Mouse (Mus musculus): ENCODE data around the gene Wdr35. TPM values are rescaled to one million over a fixed set of nuclear protein-coding genes. Genes with fewer than 3 reads are reported as not detected.
A peak's percentile ranks its signal among the peaks of the same experiment; 100 is the strongest.
"Not testable (repeated sequence)": the region's sequence is repeated elsewhere in the genome, so short reads cannot be mapped to it uniquely, and the experiment has no call there.

Gene Wdr35
- polyA plus RNA-seq, 1 experiment from 2014 or later: 1.6 TPM

GRCm38 (mm10) chr12:9010311-9010710 lies 36.6 kb downstream of the Wdr35 start:
- ATAC-seq (ENCODE audit: low read depth) (no peak), DNase-seq (no peak)
- WGBS (ENCODE audit: insufficient replicate concordance): 56% methylated on average over 4 of the region's 4 CpGs

DNA sequence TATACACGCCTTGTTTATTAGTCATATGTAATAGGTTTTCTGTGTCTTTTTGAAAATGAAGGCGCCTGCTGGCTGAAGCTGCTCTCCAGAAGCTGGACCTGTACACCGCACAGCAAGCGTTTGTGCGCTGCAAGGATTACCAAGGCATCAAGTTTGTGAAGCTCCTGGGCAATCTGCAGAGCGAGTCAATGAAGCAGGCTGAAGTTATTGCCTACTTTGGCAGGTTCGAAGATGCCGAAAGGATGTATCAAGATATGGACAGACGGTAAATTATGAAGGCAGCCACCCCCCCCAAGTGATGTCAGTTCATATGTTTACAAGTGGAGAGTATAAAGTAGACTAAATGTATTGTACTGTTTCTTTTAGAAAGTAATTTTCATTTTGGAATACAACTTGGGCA lies 42.7 kb downstream of the Wdr35 start:
- H3K4me2 ChIP-seq: no peak overlapping the region
- H3K27me3 ChIP-seq: no peaks in the 10 kb centered on the region
- H3K4me1 ChIP-seq (replicated peaks): no peaks in the 10 kb centered on the region
- DNase-seq: no peak
- no peaks in the 10 kb centered on the region for H3K9me3 ChIP-seq (replicated peaks)
- 76% methylated on average over 9 of the region's 9 CpGs for WGBS (ENCODE audit: insufficient replicate concordance)
- ATAC-seq (ENCODE audit: low read depth): no peak
- H3K36me3 ChIP-seq: no peaks in the 10 kb centered on the region
- no peak overlapping the region for H3K9ac ChIP-seq
- no peak overlapping the region for H3K27ac ChIP-seq
- no peak overlapping the region for H3K4me3 ChIP-seq (replicated peaks)

More at GRCm38 (mm10) chr12:9010311-9010710, 36.6 kb downstream of the Wdr35 start:
- Histone ChIP-seq H3K4me3 (replicated peaks) (no peak overlapping the region), H3K27me3 (no peaks in the 10 kb centered on the region), H3K27ac (no peak overlapping the region), H3K9me3 (replicated peaks) (no peaks in the 10 kb centered on the region), H3K36me3 (no peaks in the 10 kb centered on the region), H3K9ac (no peak overlapping the region), H3K4me2 (no peak overlapping the region), H3K4me1 (replicated peaks) (no peaks in the 10 kb centered on the region)

DNA sequence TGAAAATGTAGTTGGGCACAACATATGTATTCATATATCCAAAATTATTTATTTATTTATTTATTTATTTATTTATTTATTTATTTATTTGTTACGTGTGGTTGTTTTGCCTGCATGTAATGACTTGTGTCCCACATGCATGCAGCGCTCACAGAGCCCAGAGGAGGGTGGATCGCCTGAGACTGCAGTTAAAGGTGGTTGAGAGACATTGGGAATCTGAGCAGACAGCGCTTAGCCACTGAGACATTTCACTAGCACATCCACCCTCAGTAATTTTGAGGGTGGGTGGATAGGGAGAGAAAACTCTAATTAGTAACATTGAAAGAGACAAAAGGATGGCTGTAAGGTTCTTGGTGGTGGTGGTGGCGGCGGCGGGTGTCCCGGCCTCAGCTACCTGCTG lies 46.7 kb downstream of the Wdr35 start:
- no peak overlapping the region for H3K4me2 ChIP-seq
- H3K9ac ChIP-seq: no peak overlapping the region
- no peaks in the 10 kb centered on the region for H3K36me3 ChIP-seq
- no peaks in the 10 kb centered on the region for H3K27me3 ChIP-seq
- H3K27ac ChIP-seq: no peak overlapping the region
- WGBS (ENCODE audit: insufficient replicate concordance): 80% methylated on average over 8 of the region's 8 CpGs
- ATAC-seq (ENCODE audit: low read depth) (no peak), DNase-seq (no peak)
- H3K4me1 ChIP-seq (replicated peaks): no peaks in the 10 kb centered on the region
- H3K9me3 ChIP-seq (replicated peaks): no peaks in the 10 kb centered on the region
- no peak overlapping the region for H3K4me3 ChIP-seq (replicated peaks)

DNA sequence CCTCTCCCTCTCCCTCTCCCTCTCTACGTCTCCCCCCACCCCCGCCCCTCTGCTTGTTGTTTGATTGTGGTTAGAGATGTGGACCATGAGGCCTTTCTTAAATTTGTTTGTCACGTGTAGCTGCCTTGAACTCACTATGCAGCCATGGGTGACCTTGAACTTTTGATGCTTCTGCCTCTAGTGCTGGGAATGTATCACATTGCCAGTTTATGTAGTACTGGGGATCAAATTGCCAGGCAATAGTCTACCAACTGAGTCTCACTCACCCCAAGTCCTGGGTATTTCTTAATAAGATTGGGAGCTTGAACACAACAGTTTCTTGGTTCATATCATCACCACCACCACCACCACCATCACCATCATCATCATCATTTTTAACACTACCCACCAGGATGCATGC lies 47.3 kb downstream of the Wdr35 start:
- no peaks in the 10 kb centered on the region for H3K36me3 ChIP-seq
- no peak overlapping the region for H3K9ac ChIP-seq
- 44% methylated on average over 3 of the region's 3 CpGs for WGBS (ENCODE audit: insufficient replicate concordance)

DNA sequence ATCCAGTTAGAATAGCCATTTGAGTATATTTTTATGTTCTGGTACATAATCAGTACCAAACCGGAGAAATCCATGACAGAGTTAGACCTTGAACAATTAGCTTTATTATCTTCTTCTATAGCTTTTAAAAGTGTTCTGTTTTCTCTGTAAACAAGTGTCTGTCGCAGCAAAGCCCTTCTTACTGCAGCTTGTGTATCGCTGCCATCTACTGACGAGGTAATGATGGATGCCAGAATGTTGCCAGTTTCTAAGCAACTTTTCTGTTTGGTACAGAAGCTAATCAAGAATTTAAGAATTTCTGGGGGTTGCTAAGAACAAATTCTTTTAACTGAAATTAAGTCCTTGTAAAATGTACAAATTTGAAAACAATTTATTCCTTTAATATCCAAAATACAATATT lies 49.3 kb downstream of the Wdr35 start:
- H3K27me3 ChIP-seq: no peaks in the 10 kb centered on the region
- no peak overlapping the region for H3K4me2 ChIP-seq
- no peak overlapping the region for H3K27ac ChIP-seq
- no peaks in the 10 kb centered on the region for H3K9me3 ChIP-seq (replicated peaks)
- ATAC-seq (ENCODE audit: low read depth) (no peak), DNase-seq (no peak)
- no peaks in the 10 kb centered on the region for H3K4me1 ChIP-seq (replicated peaks)
- no peak overlapping the region for H3K4me3 ChIP-seq (replicated peaks)
- no peak overlapping the region for H3K9ac ChIP-seq
- no peaks in the 10 kb centered on the region for H3K36me3 ChIP-seq
- WGBS (ENCODE audit: insufficient replicate concordance): 49% methylated on average over 4 of the region's 4 CpGs

More for the DNA sequence above, 47.3 kb downstream of the Wdr35 start:
- H3K27ac ChIP-seq: no peak overlapping the region
- ATAC-seq (ENCODE audit: low read depth) (no peak), DNase-seq (no peak)
- H3K9me3 ChIP-seq (replicated peaks): no peaks in the 10 kb centered on the region
- no peaks in the 10 kb centered on the region for H3K4me1 ChIP-seq (replicated peaks)
- no peak overlapping the region for H3K4me2 ChIP-seq
- no peaks in the 10 kb centered on the region for H3K27me3 ChIP-seq
- no peak overlapping the region for H3K4me3 ChIP-seq (replicated peaks)

GRCm38 (mm10) chr12:9024071-9024470 lies 50.4 kb downstream of the Wdr35 start:
- no peak overlapping the region for H3K27ac ChIP-seq
- 76% methylated on average over 14 of the region's 14 CpGs for WGBS (ENCODE audit: insufficient replicate concordance)
- no peak overlapping the region for H3K4me2 ChIP-seq
- ATAC-seq (ENCODE audit: low read depth) (no peak), DNase-seq (no peak)
- H3K36me3 ChIP-seq: no peaks in the 10 kb centered on the region
- H3K4me1 ChIP-seq (replicated peaks): no peaks in the 10 kb centered on the region
- no peaks in the 10 kb centered on the region for H3K9me3 ChIP-seq (replicated peaks)
- H3K4me3 ChIP-seq (replicated peaks): no peak overlapping the region
- no peaks in the 10 kb centered on the region for H3K27me3 ChIP-seq
- H3K9ac ChIP-seq: no peak overlapping the region

- Histone ChIP-seq H3K27me3 (no peaks in the 10 kb centered on the region), H3K9ac (no peak overlapping the region), H3K36me3 (no peaks in the 10 kb centered on the region), H3K9me3 (replicated peaks) (no peaks in the 10 kb centered on the region), H3K4me1 (replicated peaks) (no peaks in the 10 kb centered on the region), H3K4me3 (replicated peaks) (no peak overlapping the region), H3K4me2 (no peak overlapping the region), H3K27ac (no peak overlapping the region)
- ATAC-seq (ENCODE audit: low read depth) (no peak), DNase-seq (no peak)
- WGBS (ENCODE audit: insufficient replicate concordance): 69% methylated on average over 13 of the region's 13 CpGs
Measured at GRCm38 (mm10) chr12:9024736-9025135, 51.0 kb downstream of the Wdr35 start.

GRCm38 (mm10) chr12:9026843-9027242 lies 53.2 kb downstream of the Wdr35 start:
- Histone ChIP-seq H3K27ac (no peak overlapping the region), H3K9ac (no peak overlapping the region), H3K4me3 (replicated peaks) (no peak overlapping the region), H3K36me3 (no peaks in the 10 kb centered on the region), H3K9me3 (replicated peaks) (no peaks in the 10 kb centered on the region), H3K4me2 (no peak overlapping the region), H3K4me1 (replicated peaks) (peaks cover 11% of the 10 kb centered on the region; the same call in 1 of the 2 replicates), H3K27me3 (no peaks in the 10 kb centered on the region)
- DNase-seq (no peak), ATAC-seq (ENCODE audit: low read depth) (no peak)

- not testable (repeated sequence) for H3K4me3 ChIP-seq (replicated peaks); DNase-seq; H3K4me2 ChIP-seq; H3K9ac ChIP-seq; H3K27ac ChIP-seq; H3K36me3 ChIP-seq; H3K9me3 ChIP-seq (replicated peaks); H3K27me3 ChIP-seq; ATAC-seq (ENCODE audit: low read depth)
- 73% methylated on average over 7 of the region's 7 CpGs for WGBS (ENCODE audit: insufficient replicate concordance)
- peaks cover 11% of the 10 kb centered on the region; the same call in 1 of the 2 replicates for H3K4me1 ChIP-seq (replicated peaks)
Measured at GRCm38 (mm10) chr12:9028816-9029215, 55.1 kb downstream of the Wdr35 start.

GRCm38 (mm10) chr12:9029506-9029887 lies 55.8 kb downstream of the Wdr35 start:
- Histone ChIP-seq H3K4me2 (peak overlapping the region; percentile 82), H3K36me3 (no peaks in the 10 kb centered on the region), H3K27me3 (no peaks in the 10 kb centered on the region), H3K27ac (no peak overlapping the region), H3K9me3 (replicated peaks) (no peaks in the 10 kb centered on the region), H3K9ac (no peak overlapping the region; the same call in 1 of the 2 replicates), H3K4me3 (replicated peaks) (peak overlapping the region; percentile 67), H3K4me1 (replicated peaks) (peaks cover 11% of the 10 kb centered on the region; the same call in 1 of the 2 replicates)
- DNase-seq (no peak), ATAC-seq (ENCODE audit: low read depth) (no peak)
- 27% methylated on average over 4 of the region's 4 CpGs for WGBS (ENCODE audit: insufficient replicate concordance)

DNA sequence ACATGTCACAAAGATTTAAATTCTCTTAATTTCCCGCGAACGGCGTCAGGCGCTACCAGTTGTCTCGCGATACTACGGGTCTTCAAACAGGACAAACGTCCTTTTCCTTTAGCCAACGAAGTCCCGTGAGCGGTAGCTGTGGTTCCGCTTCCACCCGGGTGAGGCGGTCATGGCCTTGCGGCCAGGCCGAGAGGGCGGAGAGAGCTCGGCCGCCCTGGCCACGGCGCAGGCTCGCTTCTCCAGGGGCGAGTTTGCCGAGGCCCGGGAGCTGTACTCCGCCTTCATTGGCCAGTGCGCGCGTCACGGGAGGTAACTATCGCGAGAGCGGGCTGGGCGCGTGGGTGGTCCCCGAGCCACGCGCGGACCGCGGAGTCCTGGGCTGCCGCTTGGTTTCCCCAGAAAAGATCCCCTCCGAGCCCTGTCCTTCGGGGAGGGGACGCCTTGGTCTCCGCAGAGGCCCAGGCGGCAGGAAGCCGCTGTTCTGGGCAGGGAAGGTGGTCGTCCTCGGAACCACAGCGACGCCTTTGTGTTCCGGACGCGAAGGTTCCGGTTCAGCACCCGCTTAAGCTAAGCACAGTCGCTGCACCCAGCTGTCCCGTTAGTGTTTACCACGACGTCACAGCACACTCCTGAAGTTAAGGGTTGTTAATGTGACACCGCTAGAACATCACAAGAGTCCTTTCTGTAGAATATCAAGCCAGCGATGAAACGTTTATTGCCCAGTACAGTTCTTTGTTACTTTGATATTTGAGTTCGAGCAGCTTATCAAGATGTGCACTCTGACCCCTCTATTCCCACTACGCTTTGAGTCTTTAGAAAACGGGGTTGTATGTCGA lies 56.4 kb downstream of the Wdr35 start, which contains the start of gene Ttc32:
Gene Ttc32 (plus strand): TSS at position 110 of the 836 bp plus-strand sequence.
- Histone ChIP-seq H3K4me1 (replicated peaks) (peaks cover 11% of the 10 kb centered on the region; the same call in 1 of the 2 replicates), H3K4me3 (replicated peaks) (peak within 1 kb of the TSS; percentile 67), H3K4me2 (peak within 1 kb of the TSS; percentile 82), H3K27ac (peak within 1 kb of the TSS; percentile 90), H3K9me3 (replicated peaks) (no peaks in the 10 kb centered on the region), H3K36me3 (no peaks in the 10 kb centered on the region), H3K9ac (peak within 1 kb of the TSS; percentile 81), H3K27me3 (no peaks in the 10 kb centered on the region)
- under 1% methylated on average over 69 of the region's 69 CpGs for WGBS (ENCODE audit: insufficient replicate concordance)
- ATAC-seq (ENCODE audit: low read depth) (peak; percentile 90), DNase-seq (peak; percentile 81)

DNA sequence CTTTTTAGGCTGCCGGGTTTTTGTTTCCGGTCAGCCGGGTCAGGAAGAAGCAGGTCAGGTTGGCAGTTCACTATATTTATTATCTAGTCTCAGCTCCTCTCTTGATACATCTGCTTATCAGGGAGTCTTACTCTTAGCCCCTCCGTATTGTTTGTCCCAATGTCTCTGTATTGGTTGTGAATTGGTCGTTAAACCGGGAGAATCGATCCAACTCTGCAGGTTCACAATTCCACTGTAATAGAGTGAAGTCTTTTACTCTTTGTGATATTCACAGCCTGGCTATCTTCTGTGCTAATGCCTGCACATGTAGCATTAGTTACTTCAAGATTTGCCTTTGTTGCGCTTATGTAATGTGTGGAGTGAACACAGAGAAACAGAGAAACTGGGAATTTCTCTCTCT lies 57.5 kb downstream of the Wdr35 start:
- H3K4me2 ChIP-seq: peak overlapping the region; percentile 82
- ATAC-seq (ENCODE audit: low read depth) (no peak), DNase-seq (no peak)
- peak overlapping the region; percentile 90 for H3K27ac ChIP-seq
- peak overlapping the region; percentile 81 for H3K9ac ChIP-seq
- H3K4me1 ChIP-seq (replicated peaks): peaks cover 11% of the 10 kb centered on the region; the same call in 1 of the 2 replicates
- H3K36me3 ChIP-seq: no peaks in the 10 kb centered on the region
- no peaks in the 10 kb centered on the region for H3K27me3 ChIP-seq
- WGBS (ENCODE audit: insufficient replicate concordance): 35% methylated on average over 8 of the region's 8 CpGs
- peak overlapping the region; percentile 67 for H3K4me3 ChIP-seq (replicated peaks)
- no peaks in the 10 kb centered on the region for H3K9me3 ChIP-seq (replicated peaks)
